Mouse (Mus musculus): ENCODE measurements around the gene H2al1f. TPM values are rescaled to one million over a fixed set of nuclear protein-coding genes. Genes with fewer than 3 reads are reported as not detected.
"Not testable (repeated sequence)": the region's sequence is repeated elsewhere in the genome, so short reads cannot be mapped to it uniquely, and the experiment has no call there.

H2al1f gene
- polyA plus RNA-seq (2012; rRNA removed), result not detected in 2 replicates

DNA sequence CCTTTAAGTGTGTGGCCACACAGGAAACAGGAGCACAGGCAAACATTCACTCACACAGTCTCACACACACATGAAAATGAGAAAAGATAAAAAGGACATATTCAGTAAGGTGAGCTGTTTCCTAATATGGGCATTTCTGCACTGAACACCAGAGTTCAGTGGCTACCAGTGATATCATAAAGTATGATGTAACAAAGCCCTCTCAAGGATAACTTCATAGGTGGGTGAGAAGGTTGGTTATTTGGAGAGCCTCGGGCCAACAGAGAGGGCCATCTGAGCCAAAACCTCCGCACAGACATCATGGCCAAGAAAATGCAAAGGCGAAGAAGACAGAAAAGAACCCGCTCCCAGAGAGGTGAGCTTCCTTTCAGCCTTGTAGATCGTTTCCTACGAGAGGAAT, at the start of gene H2al1f:
H2al1f (plus strand) TSS at position 301 of the 400 bp plus-strand sequence.
- not testable (repeated sequence) for H3K27me3 ChIP-seq (ENCODE audit: control insufficient read depth, insufficient read depth, low read length); H3K4me1 ChIP-seq (ENCODE audit: control insufficient read depth, insufficient read depth, low read length); H3K36me3 ChIP-seq (ENCODE audit: control insufficient read depth, insufficient read depth, low read length); H3K27ac ChIP-seq (ENCODE audit: control insufficient read depth, insufficient read depth, low read depth, low read length); H3K4me3 ChIP-seq (ENCODE audit: control insufficient read depth, low read depth, low read length)

DNA sequence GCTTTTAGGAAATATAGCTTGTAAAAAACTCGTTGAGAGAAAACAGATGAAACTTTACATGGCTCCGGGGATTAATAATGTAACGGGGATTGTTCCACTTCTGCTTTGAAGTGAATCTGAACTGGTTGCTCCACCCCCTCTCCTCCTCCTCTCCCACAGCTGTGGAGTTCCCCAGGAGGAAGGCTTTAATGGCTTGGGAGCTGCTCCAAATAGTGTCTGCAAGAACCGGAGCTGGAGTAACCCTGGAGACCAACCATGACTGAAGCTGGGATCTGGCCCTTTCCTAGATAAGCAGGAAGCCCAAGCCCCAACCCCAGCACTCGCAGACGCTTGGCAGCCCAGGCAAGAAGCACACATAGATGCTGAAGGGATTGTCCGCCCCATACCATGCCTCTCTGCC, 47.2 kb upstream of the H2al1f start:
- Histone ChIP-seq H3K4me3 (ENCODE audit: control insufficient read depth, low read depth, low read length) (no peak overlapping the region), H3K4me1 (ENCODE audit: control insufficient read depth, insufficient read depth, low read length) (no peaks in the 10 kb centered on the region), H3K27me3 (ENCODE audit: control insufficient read depth, insufficient read depth, low read length) (no peaks in the 10 kb centered on the region), H3K27ac (ENCODE audit: control insufficient read depth, insufficient read depth, low read depth, low read length) (no peak overlapping the region), H3K36me3 (ENCODE audit: control insufficient read depth, insufficient read depth, low read length) (no peaks in the 10 kb centered on the region)
- TF ChIP-seq POLR2A (IDR thresholded peaks at IDR 0.05; ENCODE audit: control insufficient read depth, low read depth, low read length), result no peak
- no peak for TF ChIP-seq CTCF (IDR thresholded peaks at IDR 0.05; ENCODE audit: control insufficient read depth, insufficient read depth, insufficient replicate concordance, low read depth, low read length)

DNA sequence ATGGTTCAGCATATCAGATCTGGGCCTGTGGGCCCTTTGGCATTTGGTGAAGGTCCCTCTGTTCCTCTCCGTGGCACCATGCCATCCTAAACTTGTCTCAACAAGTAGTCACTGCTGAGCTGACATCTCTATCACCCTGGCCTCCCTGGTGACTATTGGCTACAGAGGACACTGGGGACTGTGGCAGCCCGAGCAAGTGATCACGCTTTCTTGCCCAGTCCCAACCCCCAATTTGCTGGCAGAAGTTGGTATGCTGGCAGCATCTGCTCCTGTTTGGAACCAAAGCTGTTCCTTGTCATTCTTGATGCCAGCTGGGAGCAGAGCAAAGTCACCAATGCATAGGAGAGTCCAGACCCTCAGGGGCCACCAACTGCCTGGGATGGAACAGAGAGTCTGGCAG, 45.9 kb upstream of the H2al1f start:
- Histone ChIP-seq H3K4me3 (ENCODE audit: control insufficient read depth, low read depth, low read length) (no peak overlapping the region), H3K27ac (ENCODE audit: control insufficient read depth, insufficient read depth, low read depth, low read length) (no peak overlapping the region), H3K4me1 (ENCODE audit: control insufficient read depth, insufficient read depth, low read length) (no peaks in the 10 kb centered on the region), H3K27me3 (ENCODE audit: control insufficient read depth, insufficient read depth, low read length) (no peaks in the 10 kb centered on the region), H3K36me3 (ENCODE audit: control insufficient read depth, insufficient read depth, low read length) (no peaks in the 10 kb centered on the region)
- TF ChIP-seq CTCF (IDR thresholded peaks at IDR 0.05; ENCODE audit: control insufficient read depth, insufficient read depth, insufficient replicate concordance, low read depth, low read length) (no peak), POLR2A (IDR thresholded peaks at IDR 0.05; ENCODE audit: control insufficient read depth, low read depth, low read length) (no peak)

GRCm38 (mm10) chrX:11273190-11273589, 41.8 kb upstream of the H2al1f start:
- H3K4me3 ChIP-seq (ENCODE audit: control insufficient read depth, low read depth, low read length), result no peak overlapping the region
- TF ChIP-seq CTCF (IDR thresholded peaks at IDR 0.05; ENCODE audit: control insufficient read depth, insufficient read depth, insufficient replicate concordance, low read depth, low read length) (no peak), POLR2A (IDR thresholded peaks at IDR 0.05; ENCODE audit: control insufficient read depth, low read depth, low read length) (no peak)
- no peak overlapping the region for H3K27ac ChIP-seq (ENCODE audit: control insufficient read depth, insufficient read depth, low read depth, low read length)
- H3K27me3 ChIP-seq (ENCODE audit: control insufficient read depth, insufficient read depth, low read length), result no peaks in the 10 kb centered on the region
- no peaks in the 10 kb centered on the region for H3K36me3 ChIP-seq (ENCODE audit: control insufficient read depth, insufficient read depth, low read length)
- H3K4me1 ChIP-seq (ENCODE audit: control insufficient read depth, insufficient read depth, low read length), result no peaks in the 10 kb centered on the region

- TF ChIP-seq POLR2A (IDR thresholded peaks at IDR 0.05; ENCODE audit: control insufficient read depth, low read depth, low read length) (no peak), CTCF (IDR thresholded peaks at IDR 0.05; ENCODE audit: control insufficient read depth, insufficient read depth, insufficient replicate concordance, low read depth, low read length) (no peak)
These were observed 37.9 kb upstream of the H2al1f start for GRCm38 (mm10) chrX:11277083-11277482.

DNA sequence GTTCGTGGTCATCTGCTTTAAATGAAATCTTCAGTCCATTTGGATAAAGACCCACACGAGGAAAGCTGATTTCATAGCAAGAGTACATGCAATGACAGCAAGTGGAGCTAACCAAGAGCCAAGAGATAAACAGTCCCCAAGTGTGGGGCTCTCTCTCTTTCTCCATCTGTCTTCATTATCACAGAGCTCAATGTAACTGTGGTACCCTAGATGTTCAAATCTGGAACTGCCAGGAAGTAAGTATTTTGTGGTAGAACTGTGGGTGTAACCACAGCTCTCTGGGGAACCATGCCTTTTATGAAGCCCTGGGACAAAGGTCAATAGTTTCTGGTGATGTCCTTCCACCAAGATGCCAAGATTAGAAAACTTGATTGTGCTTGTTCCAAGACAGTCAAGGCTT, 34.2 kb upstream of the H2al1f start:
- no peak for TF ChIP-seq POLR2A (IDR thresholded peaks at IDR 0.05; ENCODE audit: control insufficient read depth, low read depth, low read length)
- no peaks in the 10 kb centered on the region for H3K4me1 ChIP-seq (ENCODE audit: control insufficient read depth, insufficient read depth, low read length)
- H3K27ac ChIP-seq (ENCODE audit: control insufficient read depth, insufficient read depth, low read depth, low read length), result no peak overlapping the region
- H3K36me3 ChIP-seq (ENCODE audit: control insufficient read depth, insufficient read depth, low read length), result no peaks in the 10 kb centered on the region
- H3K4me3 ChIP-seq (ENCODE audit: control insufficient read depth, low read depth, low read length), result no peak overlapping the region
- no peaks in the 10 kb centered on the region for H3K27me3 ChIP-seq (ENCODE audit: control insufficient read depth, insufficient read depth, low read length)

More at GRCm38 (mm10) chrX:11277083-11277482, 37.9 kb upstream of the H2al1f start:
- no peaks in the 10 kb centered on the region for H3K36me3 ChIP-seq (ENCODE audit: control insufficient read depth, insufficient read depth, low read length)
- H3K27ac ChIP-seq (ENCODE audit: control insufficient read depth, insufficient read depth, low read depth, low read length), result no peak overlapping the region
- no peaks in the 10 kb centered on the region for H3K27me3 ChIP-seq (ENCODE audit: control insufficient read depth, insufficient read depth, low read length)
- no peak overlapping the region for H3K4me3 ChIP-seq (ENCODE audit: control insufficient read depth, low read depth, low read length)
- H3K4me1 ChIP-seq (ENCODE audit: control insufficient read depth, insufficient read depth, low read length), result no peaks in the 10 kb centered on the region

DNA sequence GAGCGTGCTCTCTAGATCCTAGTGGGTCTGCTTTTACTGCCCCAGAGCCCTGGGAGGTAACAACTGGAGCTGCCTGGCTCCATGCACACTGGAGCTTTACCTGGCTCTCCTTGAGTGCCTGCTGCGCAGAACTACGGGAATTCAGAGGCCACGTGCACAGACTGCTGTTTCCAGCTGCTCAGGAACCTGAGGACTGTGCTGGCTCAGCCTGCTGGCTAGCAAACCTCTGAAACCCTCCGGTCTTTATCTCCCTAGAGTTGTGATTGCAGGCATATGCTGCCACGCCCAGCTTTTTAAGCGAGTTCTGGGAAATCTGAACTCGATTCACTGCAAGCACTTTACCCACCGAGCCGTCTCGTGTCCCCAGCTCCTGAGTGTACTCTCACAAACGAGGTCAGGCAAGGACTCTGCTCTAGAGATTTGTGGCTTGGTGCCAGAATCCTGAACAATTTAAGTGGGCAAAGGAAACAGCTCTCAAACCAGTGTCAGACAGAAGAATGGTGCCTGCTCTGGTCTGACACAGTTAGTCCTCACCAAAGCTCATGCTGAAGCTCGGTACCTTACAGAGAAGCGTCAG, 26.6 kb upstream of the H2al1f start:
- H3K4me3 ChIP-seq (ENCODE audit: control insufficient read depth, low read depth, low read length), result no peak overlapping the region
- H3K27ac ChIP-seq (ENCODE audit: control insufficient read depth, insufficient read depth, low read depth, low read length), result no peak overlapping the region
- no peaks in the 10 kb centered on the region for H3K4me1 ChIP-seq (ENCODE audit: control insufficient read depth, insufficient read depth, low read length)
- H3K36me3 ChIP-seq (ENCODE audit: control insufficient read depth, insufficient read depth, low read length), result no peaks in the 10 kb centered on the region
- H3K27me3 ChIP-seq (ENCODE audit: control insufficient read depth, insufficient read depth, low read length), result no peaks in the 10 kb centered on the region
- no peak for TF ChIP-seq CTCF (IDR thresholded peaks at IDR 0.05; ENCODE audit: control insufficient read depth, insufficient read depth, insufficient replicate concordance, low read depth, low read length)
- no peak for TF ChIP-seq POLR2A (IDR thresholded peaks at IDR 0.05; ENCODE audit: control insufficient read depth, low read depth, low read length)

GRCm38 (mm10) chrX:11289244-11289643, 25.7 kb upstream of the H2al1f start:
- H3K4me1 ChIP-seq (ENCODE audit: control insufficient read depth, insufficient read depth, low read length), result no peaks in the 10 kb centered on the region
- no peaks in the 10 kb centered on the region for H3K36me3 ChIP-seq (ENCODE audit: control insufficient read depth, insufficient read depth, low read length)
- H3K27ac ChIP-seq (ENCODE audit: control insufficient read depth, insufficient read depth, low read depth, low read length), result no peak overlapping the region
- TF ChIP-seq POLR2A (IDR thresholded peaks at IDR 0.05; ENCODE audit: control insufficient read depth, low read depth, low read length) (no peak), CTCF (IDR thresholded peaks at IDR 0.05; ENCODE audit: control insufficient read depth, insufficient read depth, insufficient replicate concordance, low read depth, low read length) (no peak)
- H3K27me3 ChIP-seq (ENCODE audit: control insufficient read depth, insufficient read depth, low read length), result no peaks in the 10 kb centered on the region
- H3K4me3 ChIP-seq (ENCODE audit: control insufficient read depth, low read depth, low read length), result no peak overlapping the region

DNA sequence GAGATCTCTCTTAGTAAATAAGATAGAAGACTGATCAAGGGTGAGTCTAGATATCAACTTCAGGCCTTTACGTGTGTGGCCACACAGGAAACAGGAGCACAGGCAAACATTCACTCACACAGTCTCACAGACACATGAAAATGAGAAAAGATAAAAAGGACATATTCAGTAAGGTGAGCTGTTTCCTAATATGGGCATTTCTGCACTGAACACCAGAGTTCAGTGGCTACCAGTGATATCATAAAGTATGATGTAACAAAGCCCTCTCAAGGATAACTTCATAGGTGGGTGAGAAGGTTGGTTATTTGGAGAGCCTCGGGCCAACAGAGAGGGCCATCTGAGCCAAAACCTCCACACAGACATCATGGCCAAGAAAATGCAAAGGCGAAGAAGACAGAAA, 16.0 kb upstream of the H2al1f start, which contains the start of gene H2al1a:
H2al1a (plus strand) TSS at position 301 of the 400 bp plus-strand sequence.
- not testable (repeated sequence) for H3K4me1 ChIP-seq (ENCODE audit: control insufficient read depth, insufficient read depth, low read length); H3K27ac ChIP-seq (ENCODE audit: control insufficient read depth, insufficient read depth, low read depth, low read length); H3K27me3 ChIP-seq (ENCODE audit: control insufficient read depth, insufficient read depth, low read length); H3K4me3 ChIP-seq (ENCODE audit: control insufficient read depth, low read depth, low read length); H3K36me3 ChIP-seq (ENCODE audit: control insufficient read depth, insufficient read depth, low read length)

DNA sequence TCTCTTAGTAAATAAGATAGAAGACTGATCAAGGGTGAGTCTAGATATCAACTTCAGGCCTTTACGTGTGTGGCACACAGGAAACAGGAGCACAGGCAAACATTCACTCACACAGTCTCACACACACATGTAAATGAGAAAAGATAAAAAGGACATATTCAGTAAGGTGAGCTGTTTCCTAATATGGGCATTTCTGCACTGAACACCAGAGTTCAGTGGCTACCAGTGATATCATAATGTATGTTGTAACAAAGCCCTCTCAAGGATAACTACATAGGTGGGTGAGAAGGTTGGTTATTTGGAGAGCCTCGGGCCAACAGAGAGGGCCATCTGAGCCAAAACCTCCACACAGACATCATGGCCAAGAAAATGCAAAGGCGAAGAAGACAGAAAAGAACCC, 12.8 kb upstream of the H2al1f start, which contains the start of gene H2al1b:
H2al1b (plus strand) TSS at position 301 of the 400 bp plus-strand sequence.
- H3K27ac ChIP-seq (ENCODE audit: control insufficient read depth, insufficient read depth, low read depth, low read length); H3K27me3 ChIP-seq (ENCODE audit: control insufficient read depth, insufficient read depth, low read length); H3K36me3 ChIP-seq (ENCODE audit: control insufficient read depth, insufficient read depth, low read length); H3K4me3 ChIP-seq (ENCODE audit: control insufficient read depth, low read depth, low read length); H3K4me1 ChIP-seq (ENCODE audit: control insufficient read depth, insufficient read depth, low read length): not testable (repeated sequence)

GRCm38 (mm10) chrX:11305355-11305754, 9.6 kb upstream of the H2al1f start, which contains the start of gene H2al1c:
H2al1c (plus strand) TSS chrX:11305655.
- H3K36me3 ChIP-seq (ENCODE audit: control insufficient read depth, insufficient read depth, low read length); H3K4me1 ChIP-seq (ENCODE audit: control insufficient read depth, insufficient read depth, low read length); H3K27ac ChIP-seq (ENCODE audit: control insufficient read depth, insufficient read depth, low read depth, low read length); H3K27me3 ChIP-seq (ENCODE audit: control insufficient read depth, insufficient read depth, low read length); H3K4me3 ChIP-seq (ENCODE audit: control insufficient read depth, low read depth, low read length): not testable (repeated sequence)

All from testis, adult 2 months (tissue).